Mouse (Mus musculus) cerebellum, postnatal 10 days (tissue): ENCODE results near the gene Gsn.

Experiments used
- DNase-seq, 2 experiments: peaks; one replicate each; pipeline ENCODE4 v3.0.0; 2021; ENCODE audit warnings: mixed read lengths in 2 of 2

Gsn gene

GRCm38 (mm10) chr2:35255885-35256833 is at the start of gene Gsn:
Gsn (plus strand) TSS chr2:35256380.
- peak; percentile 60 to 68 for DNase-seq

DNA sequence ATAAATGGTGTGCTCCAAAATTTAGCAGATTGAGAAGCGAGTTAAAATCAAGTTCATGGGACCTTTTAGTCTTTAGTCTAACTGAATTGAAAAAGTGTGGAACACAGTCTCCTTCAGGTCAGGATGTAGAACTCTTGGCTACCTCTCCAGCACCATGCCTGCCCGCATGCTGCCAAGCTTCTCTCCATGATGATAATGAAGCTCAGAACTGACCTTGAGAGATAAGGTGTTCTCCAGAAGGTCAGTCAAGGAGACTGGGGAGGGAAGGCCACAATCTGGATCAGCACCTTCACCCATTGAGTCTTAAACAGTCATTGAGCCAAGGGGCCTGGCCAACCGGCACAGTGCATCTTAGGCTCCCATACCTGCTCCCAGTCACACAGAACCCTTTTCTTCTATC is 49.4 kb upstream of the Gsn start:
- no peak for DNase-seq

DNA sequence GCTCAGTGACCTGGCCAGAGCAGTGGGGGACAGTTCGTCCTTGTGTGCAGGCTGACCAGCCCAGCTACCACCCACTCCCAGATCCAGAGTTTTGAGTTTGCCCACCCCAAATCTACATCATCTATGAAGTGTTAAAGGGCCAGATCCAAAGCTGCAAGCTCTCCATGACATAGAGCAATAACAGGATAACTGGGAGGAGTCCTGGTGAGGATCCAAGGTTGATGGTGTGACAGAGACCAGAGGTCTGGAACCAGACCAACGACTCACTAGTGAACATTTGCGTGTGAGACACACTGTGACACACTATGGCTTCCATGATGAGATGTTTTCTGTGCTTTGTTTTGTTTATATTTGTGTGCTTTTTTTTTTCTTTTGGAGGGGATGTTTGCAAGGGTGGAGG is 48.1 kb upstream of the Gsn start:
- DNase-seq: peak in 1 of 2 experiments; percentile 19

GRCm38 (mm10) chr2:35208931-35209665 is 47.1 kb upstream of the Gsn start:
- DNase-seq: no peak

DNA sequence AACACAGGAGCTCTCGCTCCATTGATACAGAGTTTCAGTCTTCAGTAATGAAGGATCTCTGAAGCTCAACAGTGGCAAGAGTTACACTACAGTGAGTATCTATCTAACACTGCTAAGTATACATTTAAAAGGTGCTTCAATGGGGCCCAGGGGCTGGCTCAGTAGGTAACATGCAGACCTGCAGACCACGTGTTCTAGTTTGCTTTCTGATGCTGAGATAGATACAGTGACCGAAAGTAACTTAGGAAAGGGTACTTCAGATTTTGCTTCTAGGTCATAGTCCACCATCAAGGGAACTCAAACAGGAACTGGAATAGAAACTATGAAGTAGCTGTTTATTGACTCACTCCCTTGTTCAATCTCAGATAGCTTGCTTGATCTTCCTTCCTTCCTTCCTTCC is 44.5 kb upstream of the Gsn start:
- no peak for DNase-seq

DNA sequence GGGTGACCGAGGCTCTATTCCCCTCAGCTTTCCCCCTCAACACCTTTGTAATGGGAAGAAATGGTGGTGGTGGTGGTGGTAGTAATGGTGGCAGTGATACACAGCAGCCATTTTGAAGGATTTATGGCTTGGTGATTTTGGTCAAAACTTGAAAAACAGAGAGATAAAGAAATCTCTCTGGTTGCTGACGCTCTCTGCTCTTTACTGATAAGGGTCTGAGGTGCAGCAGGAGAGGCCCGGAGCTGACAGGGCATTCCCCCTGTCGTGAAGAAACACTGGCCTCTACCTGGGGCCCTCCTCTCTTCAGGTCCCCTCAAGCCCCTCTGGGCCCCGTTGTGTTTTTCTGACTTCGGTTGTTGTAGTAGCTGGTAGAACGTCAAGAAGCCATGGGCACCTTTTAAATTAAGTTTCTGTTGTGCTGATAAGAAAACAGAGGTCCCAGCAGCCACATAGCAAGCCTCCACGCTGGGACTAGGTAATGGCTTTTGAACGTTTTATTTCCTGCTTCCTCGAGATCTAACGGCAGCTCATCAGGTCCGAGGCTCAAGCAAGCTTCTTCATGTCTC is 42.8 kb upstream of the Gsn start:
- DNase-seq: no peak

- peak; percentile 89 to 92 for DNase-seq
Measured at GRCm38 (mm10) chr2:35214881-35215358, 41.3 kb upstream of the Gsn start.

DNA sequence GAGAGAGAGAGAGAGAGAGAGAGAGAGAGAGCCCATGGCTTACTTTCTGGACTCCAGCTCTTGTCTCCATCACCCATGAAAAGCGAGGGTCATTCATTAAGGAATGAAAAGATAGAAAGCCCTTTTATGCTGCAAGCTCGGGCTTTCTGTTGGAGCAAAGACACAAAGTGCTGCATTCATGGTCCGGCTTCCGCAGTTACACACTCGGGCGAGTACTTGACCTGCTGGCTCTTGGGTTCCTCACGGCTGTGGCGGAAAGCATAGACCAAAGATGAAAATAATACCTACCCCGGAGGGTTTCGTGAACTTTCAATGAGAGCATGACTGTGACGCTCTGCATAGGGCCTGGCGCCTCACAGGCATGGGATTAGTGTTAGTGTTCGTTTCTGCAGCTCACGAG is 40.8 kb upstream of the Gsn start:
- DNase-seq: peak; percentile 10 to 16

DNA sequence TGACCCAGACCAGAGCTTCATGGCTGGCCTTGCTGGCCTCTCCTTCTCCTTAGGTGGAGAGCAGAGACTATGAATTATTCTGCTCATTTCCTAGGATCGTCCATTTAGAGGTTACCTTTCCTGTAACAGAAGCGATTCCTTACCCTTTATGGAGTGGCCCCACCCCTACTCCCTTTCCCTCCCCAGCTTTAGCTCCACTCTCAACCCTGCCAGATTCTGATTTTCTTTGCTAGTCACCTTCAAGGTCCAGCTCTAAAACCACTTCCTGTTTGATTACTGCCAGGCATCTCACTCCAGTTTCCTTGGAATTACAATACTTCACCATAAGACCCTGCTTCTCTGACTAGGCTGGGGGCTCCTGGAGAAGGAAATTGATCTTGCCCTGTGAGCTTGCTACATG is 39.5 kb upstream of the Gsn start:
- no peak for DNase-seq

- DNase-seq: no peak
Measured at GRCm38 (mm10) chr2:35218736-35219135, 37.4 kb upstream of the Gsn start.

DNA sequence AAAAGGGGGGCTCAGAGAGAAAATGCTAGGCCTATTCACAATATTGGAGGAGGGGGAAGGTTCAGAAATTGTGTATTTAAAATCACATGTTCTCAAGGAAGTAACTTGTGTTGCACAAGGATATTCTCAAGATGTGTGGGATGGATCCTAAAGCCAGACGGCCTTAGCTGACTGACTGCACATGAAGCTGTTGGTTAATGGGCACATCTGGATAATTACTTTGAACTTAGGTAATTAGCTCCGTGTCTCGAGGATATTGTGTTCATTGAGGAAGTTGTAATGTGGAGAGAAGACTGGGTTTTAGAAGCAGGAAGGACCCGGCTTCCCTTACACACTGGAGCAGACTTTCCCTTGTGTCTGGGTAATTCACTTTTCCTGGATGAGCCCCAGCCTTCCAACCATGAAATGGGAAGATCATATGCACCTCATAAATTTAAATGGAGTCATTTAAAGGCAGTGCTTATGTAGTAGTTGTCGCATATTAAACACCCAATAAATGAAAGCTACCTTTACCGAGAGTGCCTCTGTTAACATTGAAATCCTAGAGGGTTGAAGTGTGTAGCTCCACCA is 33.3 kb upstream of the Gsn start:
- no peak for DNase-seq

DNA sequence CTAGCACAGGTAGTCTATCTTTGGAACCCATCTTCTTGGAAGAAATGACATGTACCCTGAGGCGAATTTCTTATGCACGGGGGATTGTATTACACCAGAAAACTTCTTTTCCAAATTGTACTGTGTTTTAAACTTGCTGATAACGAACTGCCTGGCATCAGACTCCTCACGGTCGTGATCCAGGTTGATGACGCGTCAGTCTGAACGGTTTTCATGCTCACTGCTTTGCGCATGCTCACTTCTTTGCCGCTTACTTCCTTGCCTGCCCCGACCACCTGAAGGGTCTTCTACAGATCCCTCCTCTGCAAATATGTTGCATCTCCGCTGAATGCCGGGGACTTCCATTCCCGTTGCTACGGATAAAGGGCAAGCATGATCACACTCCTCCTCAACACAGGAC is 31.9 kb upstream of the Gsn start:
- no peak for DNase-seq

DNA sequence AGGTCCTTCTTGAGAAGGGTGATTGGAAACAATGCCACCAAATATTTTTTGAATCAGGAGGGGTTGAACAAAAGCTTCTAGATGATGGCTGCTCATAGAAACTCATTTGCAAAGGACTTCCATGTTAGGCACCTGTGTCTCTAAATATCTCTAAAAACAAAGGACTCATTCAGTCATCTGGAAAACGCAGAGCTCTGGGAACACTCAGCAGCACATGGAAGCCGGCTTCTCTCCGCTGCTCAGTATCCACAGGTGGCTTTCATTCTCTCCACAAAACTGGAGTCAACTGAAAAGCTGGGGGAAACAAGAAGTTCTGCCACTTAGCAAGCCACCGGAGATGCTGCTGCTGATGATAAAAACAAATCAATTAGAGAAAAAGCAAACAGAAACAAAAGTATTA is 28.0 kb upstream of the Gsn start:
- DNase-seq: no peak

DNA sequence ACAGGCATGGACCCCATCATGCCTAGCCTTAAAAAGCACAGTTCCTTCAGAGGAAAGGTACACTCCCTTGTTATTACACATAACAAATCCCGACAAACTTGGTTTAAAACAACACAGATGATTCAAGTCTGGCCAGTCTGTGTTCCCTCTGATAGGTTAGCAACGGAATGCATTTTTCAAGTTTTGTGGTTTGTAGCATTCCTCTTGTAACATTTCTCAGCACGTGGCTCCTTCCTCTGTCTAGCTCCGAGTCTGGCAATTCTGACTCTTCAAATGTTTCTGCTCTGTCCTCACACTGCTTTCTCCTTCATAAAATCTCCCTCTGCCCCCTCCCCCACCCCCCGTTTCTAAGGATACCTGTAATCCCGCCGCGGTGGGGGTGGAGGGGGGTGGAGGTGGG is 26.0 kb upstream of the Gsn start:
- no peak for DNase-seq

DNA sequence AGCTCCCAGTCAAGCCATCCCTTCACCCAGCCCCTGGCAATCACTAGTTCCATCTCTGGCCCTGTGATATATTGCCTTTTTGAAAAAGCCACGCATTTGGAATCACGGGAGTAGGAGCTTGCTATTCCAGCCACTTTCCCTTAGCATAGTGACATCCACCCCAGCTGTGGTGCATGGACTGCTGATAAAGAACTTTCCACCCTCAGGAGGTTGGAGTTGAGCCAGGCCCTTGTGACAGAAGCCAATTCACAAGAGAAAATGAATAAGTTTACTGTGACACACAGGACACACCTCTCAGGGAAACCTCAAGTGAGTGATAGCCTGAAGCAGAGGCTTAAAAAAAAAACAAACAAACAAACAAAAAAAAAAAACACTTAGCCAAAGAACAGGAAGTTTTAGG is 24.3 kb upstream of the Gsn start:
- peak in 1 of 2 experiments; percentile 18 for DNase-seq

GRCm38 (mm10) chr2:35232595-35233445 is 23.4 kb upstream of the Gsn start:
- DNase-seq: no peak

- DNase-seq: no peak
Measured at GRCm38 (mm10) chr2:35233898-35234297, 22.3 kb upstream of the Gsn start.

GRCm38 (mm10) chr2:35235021-35235420 is 21.2 kb upstream of the Gsn start:
- DNase-seq: no peak

DNA sequence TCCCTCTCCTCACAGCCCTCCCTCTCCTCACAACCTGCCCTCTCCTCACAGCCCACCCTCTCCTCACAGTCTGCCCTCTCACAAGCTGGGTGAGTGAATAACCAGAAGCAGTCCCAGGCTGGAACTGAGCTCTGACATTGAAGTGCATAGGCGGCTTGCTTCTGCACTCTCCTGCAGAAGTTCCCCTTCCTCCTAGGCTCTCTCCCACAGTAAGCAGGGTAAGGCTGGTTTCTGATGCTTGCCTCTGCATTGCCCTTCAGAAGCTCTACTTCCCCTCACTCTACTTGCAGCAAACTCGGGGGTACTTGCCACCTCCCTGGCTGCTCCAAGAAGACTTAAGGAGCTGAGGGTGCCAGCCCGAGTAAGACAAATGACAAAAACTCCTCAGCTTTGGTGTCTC is 11.9 kb upstream of the Gsn start:
- no peak for DNase-seq

DNA sequence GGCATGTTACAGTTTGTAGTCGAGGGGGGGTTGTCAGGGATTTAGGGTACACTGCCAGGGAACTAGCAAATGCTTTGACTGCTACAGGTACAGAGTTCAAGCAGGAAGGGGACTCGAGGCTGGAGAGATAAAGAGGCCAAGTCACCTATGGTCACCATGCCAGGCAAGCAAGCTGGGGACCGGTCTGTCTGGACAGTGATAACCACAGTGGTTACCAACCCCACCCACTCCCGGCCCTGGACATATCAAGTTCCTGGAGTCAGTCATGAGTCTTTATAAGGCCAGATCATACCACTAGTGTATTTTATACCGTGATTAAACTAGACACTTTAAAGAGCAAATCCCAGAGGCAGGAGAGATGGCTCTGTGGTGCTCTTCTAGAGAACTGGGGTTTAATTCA is 8.4 kb upstream of the Gsn start:
- no peak for DNase-seq

GRCm38 (mm10) chr2:35252733-35253132 is 3.4 kb upstream of the Gsn start:
- no peak for DNase-seq

DNA sequence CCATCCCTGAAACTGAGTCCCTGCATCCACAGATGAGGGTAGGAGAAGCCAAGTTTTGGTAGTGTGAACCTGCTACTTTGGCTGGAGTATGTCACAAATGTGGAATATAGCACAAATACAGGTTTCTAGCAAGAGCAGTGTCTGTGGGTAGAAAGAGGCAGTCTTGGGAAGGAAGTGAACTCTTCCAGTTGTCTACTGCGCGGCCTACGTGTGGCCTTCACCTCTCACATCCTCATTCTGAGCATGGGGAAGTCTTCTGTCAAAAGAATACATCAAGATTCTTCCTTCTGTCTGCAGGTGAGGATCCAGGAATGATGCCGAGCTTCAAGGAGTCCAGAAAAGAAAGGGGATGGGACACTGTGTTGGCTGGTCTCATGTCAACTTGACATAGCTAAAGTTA is 2.4 kb upstream of the Gsn start:
- DNase-seq: no peak
